Mouse (Mus musculus): ENCODE results near the gene Hpse. TPM values are rescaled to one million over a fixed set of nuclear protein-coding genes. Genes with fewer than 3 reads are reported as not detected.

The Hpse gene
- polyA plus RNA-seq, 1 experiment from 2014 or later = 276 TPM

DNA sequence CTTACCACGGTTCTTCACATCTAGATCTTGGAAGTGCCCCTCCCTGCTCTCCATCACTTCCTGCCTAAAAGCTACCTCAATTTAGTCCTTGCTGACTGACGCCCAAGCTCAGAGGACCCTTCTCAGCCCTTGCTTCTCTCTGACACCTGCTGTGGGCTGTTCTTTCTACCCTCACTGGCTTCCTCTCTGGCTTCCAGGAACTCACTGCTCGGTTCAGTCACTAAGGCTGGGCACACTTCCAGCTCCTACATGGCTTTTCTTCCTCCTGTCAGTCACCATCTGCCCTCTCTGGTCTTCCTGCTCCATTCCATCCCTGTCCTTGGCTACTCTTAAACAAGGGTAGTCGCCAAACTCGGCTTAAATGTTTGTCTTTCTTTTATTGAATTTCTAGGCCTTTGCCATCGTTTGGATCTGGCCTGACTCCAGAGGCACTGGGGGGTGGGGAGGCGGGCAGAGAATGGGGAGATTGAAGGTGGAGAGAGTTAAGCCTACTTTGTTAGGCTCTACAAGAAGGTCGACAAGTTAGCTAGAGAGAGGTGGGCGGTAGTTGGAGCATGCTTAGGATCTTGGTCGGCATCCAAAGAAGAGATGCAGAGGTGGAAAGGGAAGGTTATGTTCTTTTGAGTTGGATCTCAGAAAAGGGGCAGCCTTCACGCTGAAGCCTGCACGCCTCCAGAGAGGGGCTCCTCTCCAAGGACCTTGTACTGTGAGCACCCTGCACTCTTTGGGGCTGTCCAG, 76.1 kb downstream of the Hpse start:
- 27% methylated on average over 12 of the region's 12 CpGs for WGBS (ENCODE audit: missing documents)
- Histone ChIP-seq H3K79me2 (ENCODE audit: inconsistent target) (no peaks in the 10 kb centered on the region), H3K36me3 (ENCODE audit: inconsistent target) (no peaks in the 10 kb centered on the region), H3K4me3 (ENCODE audit: inconsistent target) (no peak overlapping the region), H3K27ac (peak overlapping the region; percentile 4; the same call in 1 of the 2 replicates)

DNA sequence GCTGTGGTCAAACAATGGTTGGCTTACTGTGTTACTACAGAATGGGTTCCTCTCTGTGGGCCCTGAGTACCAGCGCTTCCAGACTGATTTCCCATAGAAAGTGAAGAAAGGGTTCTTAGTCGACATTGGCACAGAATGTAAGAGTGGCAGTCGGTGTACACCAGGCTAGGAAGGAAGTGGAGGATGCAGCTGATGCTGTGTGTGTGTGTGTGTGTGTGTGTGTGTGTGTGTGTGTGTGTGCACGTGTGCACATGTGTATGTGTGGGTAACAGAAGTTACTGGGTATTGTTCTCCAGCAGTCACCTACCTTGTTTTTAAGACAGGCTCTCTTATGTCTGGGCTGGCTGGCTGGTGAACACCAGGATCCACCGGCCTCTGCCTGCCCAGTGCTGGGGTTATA, 77.2 kb downstream of the Hpse start:
- H3K36me3 ChIP-seq (ENCODE audit: inconsistent target) = no peaks in the 10 kb centered on the region
- no peak overlapping the region for H3K27ac ChIP-seq
- no peak overlapping the region for H3K4me3 ChIP-seq (ENCODE audit: inconsistent target)
- 55% methylated on average over 5 of the region's 5 CpGs for WGBS (ENCODE audit: missing documents)
- H3K79me2 ChIP-seq (ENCODE audit: inconsistent target) = no peaks in the 10 kb centered on the region

DNA sequence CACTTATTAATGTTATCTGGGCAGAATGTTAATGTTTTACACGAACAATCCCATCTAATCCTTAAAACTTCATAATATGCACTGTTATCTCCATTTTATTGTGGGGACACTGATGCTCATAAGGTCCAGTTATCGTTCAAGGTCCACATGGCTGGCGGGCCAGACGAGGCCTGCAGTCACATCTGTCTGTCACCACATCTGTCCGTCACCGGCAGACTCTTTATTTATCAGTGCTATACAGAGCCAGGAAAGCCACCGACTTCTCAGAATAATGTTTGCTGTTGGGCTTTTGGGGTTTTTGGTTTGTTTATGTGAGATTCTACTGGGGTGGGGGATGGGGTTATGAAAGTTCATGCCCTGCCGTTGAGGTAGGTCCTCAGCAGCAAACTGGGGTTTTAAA, 81.0 kb downstream of the Hpse start:
- Histone ChIP-seq H3K36me3 (ENCODE audit: inconsistent target) (no peaks in the 10 kb centered on the region), H3K4me3 (ENCODE audit: inconsistent target) (no peak overlapping the region), H3K79me2 (ENCODE audit: inconsistent target) (no peaks in the 10 kb centered on the region), H3K27ac (peak overlapping the region; percentile 46; the same call in 1 of the 2 replicates)
- 51% methylated on average over 8 of the region's 8 CpGs for WGBS (ENCODE audit: missing documents)

DNA sequence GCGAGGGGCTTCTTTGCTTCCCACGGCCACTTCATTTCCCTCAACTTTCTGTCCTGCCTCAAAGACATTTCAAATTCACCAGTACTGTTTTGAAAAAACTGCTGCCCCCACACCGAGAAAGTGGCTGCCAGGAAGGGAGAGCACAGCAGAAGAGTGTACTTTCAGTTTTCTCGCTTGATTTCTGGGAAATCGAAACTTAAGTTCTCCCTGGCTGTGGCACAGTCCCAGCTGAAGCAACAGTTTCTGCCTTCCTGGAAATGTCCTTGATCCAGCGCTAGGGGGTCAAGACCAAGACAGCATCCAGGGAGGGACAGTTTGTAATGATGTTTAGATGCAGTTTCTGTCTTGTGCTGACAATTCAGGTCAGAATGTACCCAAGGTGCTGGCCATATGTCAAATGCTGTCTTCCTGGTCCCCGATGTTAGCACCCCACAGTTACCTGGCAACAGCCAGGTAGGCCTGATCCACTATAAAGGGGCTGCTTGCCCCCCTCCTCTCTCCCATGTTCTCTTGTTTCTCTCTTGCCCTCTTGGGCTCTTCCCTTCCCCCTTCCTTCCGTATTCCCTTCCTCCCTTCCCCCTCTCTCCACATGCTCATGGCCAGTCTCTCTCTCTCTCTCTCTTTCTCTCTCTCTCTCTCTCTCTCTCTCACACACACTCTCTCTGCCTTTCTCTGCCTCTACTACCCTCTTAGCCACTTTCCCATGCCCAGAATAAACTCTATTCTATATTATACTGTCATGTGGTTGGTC, 82.5 kb downstream of the Hpse start:
- 24% methylated on average over 8 of the region's 8 CpGs for whole genome bisulfite sequencing (ENCODE audit: missing documents)
- no peaks in the 10 kb centered on the region for H3K36me3 ChIP-seq (ENCODE audit: inconsistent target)
- H3K79me2 ChIP-seq (ENCODE audit: inconsistent target) = no peaks in the 10 kb centered on the region

DNA sequence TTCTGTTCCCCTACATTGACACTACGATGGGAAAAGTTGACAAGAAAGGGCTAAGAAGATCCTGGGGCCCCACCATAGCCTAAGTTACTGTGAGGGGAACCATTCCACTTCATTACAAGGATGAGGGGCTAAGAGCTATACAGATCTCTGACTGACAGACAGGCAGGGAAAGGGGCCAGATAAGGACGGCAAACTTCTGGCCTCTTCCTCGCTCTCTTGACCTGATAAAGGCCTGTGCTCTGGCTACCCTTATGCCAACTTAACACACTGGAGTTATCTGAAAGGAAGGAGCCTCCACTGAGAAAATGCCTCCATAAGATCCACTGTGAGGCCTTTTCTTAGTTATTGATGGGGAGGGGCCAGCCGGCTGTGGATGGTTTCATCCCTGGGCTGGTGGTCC, 83.6 kb downstream of the Hpse start:
- WGBS (ENCODE audit: missing documents) = 86% methylated on average over 4 of the region's 4 CpGs
- H3K36me3 ChIP-seq (ENCODE audit: inconsistent target) = no peaks in the 10 kb centered on the region
- H3K27ac ChIP-seq = peak overlapping the region; percentile 82
- H3K79me2 ChIP-seq (ENCODE audit: inconsistent target) = no peaks in the 10 kb centered on the region
- no peak overlapping the region for H3K4me3 ChIP-seq (ENCODE audit: inconsistent target)

More for the DNA sequence above, 82.5 kb downstream of the Hpse start:
- Histone ChIP-seq H3K4me3 (ENCODE audit: inconsistent target) (no peak overlapping the region), H3K27ac (peak overlapping the region; percentile 82)

DNA sequence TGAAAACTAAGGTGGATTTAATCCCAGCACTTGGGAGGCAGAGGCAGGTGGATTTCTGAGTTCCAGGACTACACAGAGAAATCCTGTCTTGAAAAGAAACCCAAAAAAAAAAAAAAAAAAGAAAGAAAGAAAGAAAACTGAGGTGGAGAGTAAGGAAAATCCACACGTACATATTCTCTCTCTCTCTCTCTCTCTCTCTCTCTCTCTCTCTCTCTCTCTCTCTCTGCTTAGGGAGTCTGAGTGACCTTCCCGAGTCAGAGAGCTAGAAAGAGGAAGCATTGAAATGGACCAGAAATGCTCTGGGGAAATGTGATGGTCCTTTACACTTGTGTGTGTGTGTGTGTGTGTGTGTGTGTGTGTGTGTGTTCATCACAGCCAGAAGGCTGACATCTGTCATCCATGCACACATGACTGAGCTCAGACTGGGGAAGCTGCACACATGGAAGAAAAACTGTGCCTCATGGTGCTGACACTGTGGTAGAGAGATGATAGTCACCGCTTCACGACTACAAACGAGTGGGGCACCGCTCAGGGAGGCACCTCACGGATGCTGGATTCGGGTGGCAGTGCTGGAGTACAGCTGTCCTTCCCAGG, 84.5 kb downstream of the Hpse start:
- H3K36me3 ChIP-seq (ENCODE audit: inconsistent target) = no peaks in the 10 kb centered on the region
- no peak overlapping the region for H3K4me3 ChIP-seq (ENCODE audit: inconsistent target)
- peak overlapping the region; percentile 82 for H3K27ac ChIP-seq
- 89% methylated on average over 6 of the region's 8 CpGs for WGBS (ENCODE audit: missing documents)
- no peaks in the 10 kb centered on the region for H3K79me2 ChIP-seq (ENCODE audit: inconsistent target)

DNA sequence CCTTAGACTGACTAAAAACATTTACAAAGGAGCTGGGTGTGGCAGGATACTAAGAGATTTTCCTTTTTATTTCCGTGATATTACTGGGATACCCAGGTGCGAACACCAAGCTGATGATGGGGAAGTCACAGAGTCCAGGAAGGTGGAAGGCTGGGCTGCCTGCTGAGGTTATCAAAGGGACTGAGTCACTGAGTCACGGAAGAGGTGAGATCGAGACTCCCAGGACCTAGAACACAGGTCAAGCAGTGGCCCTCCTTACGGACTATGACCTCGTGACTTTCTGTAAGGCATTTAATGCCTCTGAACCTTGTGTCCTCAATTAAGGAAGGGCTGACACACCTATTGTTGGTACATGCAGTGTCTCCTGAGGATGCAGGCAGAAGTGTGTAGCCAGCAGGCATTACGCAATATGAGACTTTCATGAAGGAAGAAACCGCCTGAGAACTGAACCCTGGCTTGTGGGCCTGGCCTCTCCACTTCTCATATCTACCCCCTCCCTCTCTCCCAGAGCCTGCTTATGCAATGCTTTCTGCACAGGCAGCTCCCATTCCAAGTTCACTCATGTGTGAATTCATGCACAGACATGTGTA, 86.9 kb downstream of the Hpse start:
- Histone ChIP-seq H3K36me3 (ENCODE audit: inconsistent target) (no peaks in the 10 kb centered on the region), H3K4me3 (ENCODE audit: inconsistent target) (no peak overlapping the region), H3K79me2 (ENCODE audit: inconsistent target) (no peaks in the 10 kb centered on the region), H3K27ac (no peak overlapping the region)
- WGBS (ENCODE audit: missing documents) = 42% methylated on average over 8 of the region's 8 CpGs

Other genes starting within 250 kb of the Hpse start
- 8.7 to 13.7 TPM (median 11.2 TPM) in 3 replicates for gene Lin54, start 219.1 kb downstream of the Hpse start, polyA plus RNA-seq (2018)
- 39.5 to 73.9 TPM (median 51.8 TPM) in 3 replicates for gene Cops4, start 201.4 kb downstream of the Hpse start, polyA plus RNA-seq (2018)
- gene Plac8, start 147.5 kb downstream of the Hpse start, polyA plus RNA-seq (2018) = 5.2 to 21.7 TPM (median 7.8 TPM) in 3 replicates
- 13.7 to 36.1 TPM (median 24.5 TPM) in 3 replicates for gene Coq2, start 44.6 kb downstream of the Hpse start, polyA plus RNA-seq (2018)
- gene Helq, start 78.9 kb upstream of the Hpse start, polyA plus RNA-seq (2018) = 4.1 to 7.5 TPM (median 4.2 TPM) in 3 replicates
- 85.7 to 113 TPM (median 87.1 TPM) in 3 replicates for gene Mrps18c, start 78.9 kb upstream of the Hpse start, polyA plus RNA-seq (2018)
- gene Abraxas1, start 101.2 kb upstream of the Hpse start, polyA plus RNA-seq (2018) = 5.3 to 9.5 TPM (median 5.4 TPM) in 3 replicates
- 0.41 to 0.87 TPM (median 0.79 TPM) in 3 replicates for gene Gpat3, start 126.0 kb upstream of the Hpse start, polyA plus RNA-seq (2018)